Mouse (Mus musculus) layer of hippocampus, postnatal 10 days (tissue): ENCODE measurements around the gene Ak5. TPM values are rescaled to one million over a fixed set of nuclear protein-coding genes. Genes with fewer than 3 reads are reported as not detected.
"Not testable (repeated sequence)": the region's sequence is repeated elsewhere in the genome, so short reads cannot be mapped to it uniquely, and the experiment has no call there.

Experiments
- DNase-seq, 2 experiments: peaks; one replicate each; pipeline ENCODE4 v3.0.0; 2021; ENCODE audit warnings: low spot score in 2 of 2
- long read RNA-seq: library from polyadenylated mRNA; stranded (forward); transcript quantifications from one replicate; pipeline ENCODE4 v2.0.0, GENCODE M21; 2023
- total RNA-seq, 2 experiments: library from RNA; stranded (reverse); gene quantifications; 2 replicates each; pipeline ENCODE4 v1.2.3; 2021

The Ak5 gene
- total RNA-seq: 100 to 1,000 TPM; 166 to 169 TPM
- long read RNA-seq, transcript Ak5-201 (14 exons, 3,323 nt): major isoform, 114 of 167 reads
- long read RNA-seq, partial matches to known transcripts: 18 of 167 reads
- long read RNA-seq, other reads (novel, unspliced or antisense): 35 of 167 reads

GRCm38 (mm10) chr3:152668239-152668638 lies at the start of gene Ak5:
Ak5 (minus strand) TSS chr3:152668360.
- DNase-seq: no peak

- DNase-seq: peak; percentile 94 to 96
Observed at GRCm38 (mm10) chr3:152713991-152714902, 46.1 kb upstream of the Ak5 start, which contains the start of gene Pigk. Pigk (plus strand) TSS chr3:152714100.

- no peak for DNase-seq
Observed at GRCm38 (mm10) chr3:152712957-152713356, 44.8 kb upstream of the Ak5 start.

GRCm38 (mm10) chr3:152709936-152710335 lies 41.8 kb upstream of the Ak5 start:
- no peak for DNase-seq

- no peak for DNase-seq
Observed at GRCm38 (mm10) chr3:152707321-152707823, 39.2 kb upstream of the Ak5 start.

GRCm38 (mm10) chr3:152706901-152707300 lies 38.7 kb upstream of the Ak5 start:
- DNase-seq: no peak

- DNase-seq: no peak
Observed at GRCm38 (mm10) chr3:152705826-152706225, 37.7 kb upstream of the Ak5 start.

- no peak for DNase-seq
Observed at GRCm38 (mm10) chr3:152702274-152702843, 34.2 kb upstream of the Ak5 start.

GRCm38 (mm10) chr3:152701536-152701935 lies 33.4 kb upstream of the Ak5 start:
- not testable (repeated sequence) for DNase-seq

GRCm38 (mm10) chr3:152699261-152699660 lies 31.1 kb upstream of the Ak5 start:
- DNase-seq: no peak

- no peak for DNase-seq
Observed at GRCm38 (mm10) chr3:152698017-152698416, 29.9 kb upstream of the Ak5 start.

- no peak for DNase-seq
Observed at GRCm38 (mm10) chr3:152694950-152695349, 26.8 kb upstream of the Ak5 start.

- DNase-seq: no peak
Observed at GRCm38 (mm10) chr3:152689105-152689504, 20.9 kb upstream of the Ak5 start.

GRCm38 (mm10) chr3:152688532-152688931 lies 20.4 kb upstream of the Ak5 start:
- no peak for DNase-seq

GRCm38 (mm10) chr3:152674663-152675062 lies 6.5 kb upstream of the Ak5 start:
- DNase-seq: no peak

- no peak for DNase-seq
Observed at GRCm38 (mm10) chr3:152669783-152670182, 1.6 kb upstream of the Ak5 start.

GRCm38 (mm10) chr3:152668793-152669192 lies 633 bp upstream of the Ak5 start:
- DNase-seq: no peak

- peak; percentile 64 to 76 for DNase-seq
Observed at GRCm38 (mm10) chr3:152667356-152668211, 576 bp downstream of the Ak5 start.

GRCm38 (mm10) chr3:152666991-152667355 lies 1.2 kb downstream of the Ak5 start:
- peak; percentile 42 to 56 for DNase-seq

- DNase-seq: no peak
Observed at GRCm38 (mm10) chr3:152658592-152658991, 9.6 kb downstream of the Ak5 start.

GRCm38 (mm10) chr3:152651991-152652390 lies 16.2 kb downstream of the Ak5 start:
- no peak for DNase-seq
